Mouse (Mus musculus): Measurements from ENCODE around the gene Gmpr. TPM values are rescaled to one million over a fixed set of nuclear protein-coding genes. Genes with fewer than 3 reads are reported as not detected.
"Not testable (repeated sequence)": the region's sequence is repeated elsewhere in the genome, so short reads cannot be mapped to it uniquely, and the experiment has no call there.

The Gmpr gene
- 63.8 and 66.3 TPM in 2 replicates for polyA plus RNA-seq (2012; rRNA removed)

GRCm38 (mm10) chr13:45507274-45508229, at the start of gene Gmpr:
Gmpr (plus strand) TSS chr13:45507444.
- peak; percentile 65 to 84 for DNase-seq (ENCODE audit: extremely low spot score in 1 of 2, low spot score in 1 of 2)

- no peak for DNase-seq (ENCODE audit: extremely low spot score in 1 of 2, low spot score in 1 of 2)
Measured at GRCm38 (mm10) chr13:45457459-45457858, 49.8 kb upstream of the Gmpr start.

GRCm38 (mm10) chr13:45460177-45460576, 47.1 kb upstream of the Gmpr start:
- DNase-seq (ENCODE audit: extremely low spot score in 1 of 2, low spot score in 1 of 2), result no peak

GRCm38 (mm10) chr13:45461370-45461958, 45.8 kb upstream of the Gmpr start:
- DNase-seq (ENCODE audit: extremely low spot score in 1 of 2, low spot score in 1 of 2), result peak in 1 of 2 experiments; percentile 29

- DNase-seq (ENCODE audit: extremely low spot score in 1 of 2, low spot score in 1 of 2), result no peak
Measured at GRCm38 (mm10) chr13:45465616-45466015, 41.6 kb upstream of the Gmpr start.

- DNase-seq (ENCODE audit: extremely low spot score in 1 of 2, low spot score in 1 of 2), result no peak
Measured at GRCm38 (mm10) chr13:45466031-45466519, 41.2 kb upstream of the Gmpr start.

- no peak for DNase-seq (ENCODE audit: extremely low spot score in 1 of 2, low spot score in 1 of 2)
Measured at GRCm38 (mm10) chr13:45468751-45469150, 38.5 kb upstream of the Gmpr start.

GRCm38 (mm10) chr13:45469481-45470301, 37.6 kb upstream of the Gmpr start:
- no peak for DNase-seq (ENCODE audit: extremely low spot score in 1 of 2, low spot score in 1 of 2)

- DNase-seq (ENCODE audit: extremely low spot score in 1 of 2, low spot score in 1 of 2), result no peak
Measured at GRCm38 (mm10) chr13:45473311-45473710, 33.9 kb upstream of the Gmpr start.

- no peak for DNase-seq (ENCODE audit: extremely low spot score in 1 of 2, low spot score in 1 of 2)
Measured at GRCm38 (mm10) chr13:45475297-45475696, 31.9 kb upstream of the Gmpr start.

GRCm38 (mm10) chr13:45477183-45477582, 30.1 kb upstream of the Gmpr start:
- peak; percentile 62 to 94 for DNase-seq (ENCODE audit: extremely low spot score in 1 of 2, low spot score in 1 of 2)

GRCm38 (mm10) chr13:45479951-45480350, 27.3 kb upstream of the Gmpr start:
- DNase-seq (ENCODE audit: extremely low spot score in 1 of 2, low spot score in 1 of 2), result no peak

- DNase-seq (ENCODE audit: extremely low spot score in 1 of 2, low spot score in 1 of 2), result no peak
Measured at GRCm38 (mm10) chr13:45483215-45483614, 24.0 kb upstream of the Gmpr start.

- DNase-seq (ENCODE audit: extremely low spot score in 1 of 2, low spot score in 1 of 2), result not testable (repeated sequence)
Measured at GRCm38 (mm10) chr13:45483949-45484348, 23.3 kb upstream of the Gmpr start.

- DNase-seq (ENCODE audit: extremely low spot score in 1 of 2, low spot score in 1 of 2), result no peak
Measured at GRCm38 (mm10) chr13:45485602-45486001, 21.6 kb upstream of the Gmpr start.

- DNase-seq (ENCODE audit: extremely low spot score in 1 of 2, low spot score in 1 of 2), result no peak
Measured at GRCm38 (mm10) chr13:45486598-45486997, 20.6 kb upstream of the Gmpr start.

- no peak for DNase-seq (ENCODE audit: extremely low spot score in 1 of 2, low spot score in 1 of 2)
Measured at GRCm38 (mm10) chr13:45491991-45492732, 15.1 kb upstream of the Gmpr start.

- no peak for DNase-seq (ENCODE audit: extremely low spot score in 1 of 2, low spot score in 1 of 2)
Measured at GRCm38 (mm10) chr13:45493846-45494245, 13.4 kb upstream of the Gmpr start.

GRCm38 (mm10) chr13:45498623-45499022, 8.6 kb upstream of the Gmpr start:
- no peak for DNase-seq (ENCODE audit: extremely low spot score in 1 of 2, low spot score in 1 of 2)

- no peak for DNase-seq (ENCODE audit: extremely low spot score in 1 of 2, low spot score in 1 of 2)
Measured at GRCm38 (mm10) chr13:45499391-45499790, 7.9 kb upstream of the Gmpr start.

Data from frontal cortex, adult 2 months (tissue).